Mouse (Mus musculus) G1E (cell line): Measurements from ENCODE around the gene Zfp503.

Source experiments
- CTCF ChIP-seq: IDR thresholded peaks from 2 replicates; pipeline ENCODE4 v1.5.1; 2012; ENCODE audit warnings: low read depth, low read length, inconsistent platforms, mixed read lengths
- POLR2AphosphoS5 ChIP-seq: IDR thresholded peaks from 2 replicates; pipeline ENCODE4 v1.6.1; 2012; ENCODE audit warnings: low read depth, low read length, inconsistent platforms; ENCODE audit not compliant: insufficient replicate concordance
- TAL1 ChIP-seq: conservative IDR thresholded peaks from 2 replicates; pipeline ENCODE4 v1.6.1; 2012; ENCODE audit warnings: low read depth, low read length, inconsistent platforms, mixed read lengths

GRCm38 (mm10) chr14:22007006-22007405, 17.6 kb upstream of the Zfp503 start:
- TF ChIP-seq TAL1 (no peak), CTCF (no peak), POLR2AphosphoS5 (no peak)
